Mouse (Mus musculus) liver, embryonic 14.5 days (tissue): ENCODE data around the gene Cabp2. TPM values are rescaled to one million over a fixed set of nuclear protein-coding genes. Genes with fewer than 3 reads are reported as not detected.

Experiments used
- ATAC-seq: fragments of 200-750 bp; cut with Nextera tagmentation; 2 replicates; pipeline ENCODE4 v1.8.0; 2017; ENCODE audit warnings: moderate number of reproducible peaks, mild to moderate bottlenecking, moderate library complexity; ENCODE audit not compliant: insufficient read depth
- DNase-seq, 3 experiments: peaks; one replicate each; pipeline ENCODE4 v3.0.0-alpha.2; 2012 to 2013; ENCODE audit warnings: low read depth in 3 of 3, low spot score in 3 of 3
- H3K27ac ChIP-seq: fragments of 300-500 bp; sonication (generic); 2 replicates; pipeline ENCODE4 v1.5.1; 2014; ENCODE audit warnings: moderate library complexity, mild to moderate bottlenecking, control low read depth, inconsistent platforms
- H3K27me3 ChIP-seq: fragments of 300-500 bp; sonication (generic); 2 replicates; pipeline ENCODE4 v1.6.1; 2014; ENCODE audit warnings: mild to moderate bottlenecking, low read length, moderate library complexity; ENCODE audit not compliant: control insufficient read depth, insufficient read depth
- H3K36me3 ChIP-seq: fragments of 300-500 bp; sonication (generic); replicated peaks from 2 replicates; pipeline ENCODE4 v1.6.1; 2014; ENCODE audit warnings: low read depth; ENCODE audit not compliant: control insufficient read depth, insufficient read depth
- H3K4me1 ChIP-seq, 2 experiments: fragments of 200-500 bp in 1 of 2; fragments of 300-500 bp in 1 of 2; sonication (generic) in 1 of 2; replicated peaks; 2 replicates each; pipeline ENCODE4 v1.6.1; 2012 to 2014; ENCODE audit warnings: antibody characterized with exemption in 1 of 2, inconsistent platforms in 1 of 2, low read length in 1 of 2; ENCODE audit not compliant: control insufficient read depth in 2 of 2, insufficient read depth in 2 of 2
- H3K4me2 ChIP-seq: fragments of 300-500 bp; sonication (generic); 2 replicates; pipeline ENCODE4 v1.6.1; 2014; ENCODE audit warnings: low read depth, mild to moderate bottlenecking, control low read depth, moderate library complexity
- H3K4me3 ChIP-seq, 2 experiments: fragments of 200-500 bp in 1 of 2; fragments of 300-500 bp in 1 of 2; sonication (generic) in 1 of 2; 2 replicates each; pipeline ENCODE4 v1.5.1; 2012 to 2014; ENCODE audit warnings: low read depth in 2 of 2, low read length in 2 of 2, mild to moderate bottlenecking in 2 of 2, control low read depth in 1 of 2, inconsistent platforms in 1 of 2, moderate library complexity in 1 of 2; ENCODE audit not compliant: insufficient read depth in 1 of 2
- H3K9ac ChIP-seq: fragments of 300-500 bp; sonication (generic); replicated peaks from 2 replicates; pipeline ENCODE4 v1.6.1; 2014; ENCODE audit warnings: mild to moderate bottlenecking, control low read depth, moderate library complexity
- H3K9me3 ChIP-seq: fragments of 300-500 bp; sonication (generic); 2 replicates; pipeline ENCODE4 v1.6.1; 2016; ENCODE audit warnings: low read length, mixed read lengths; ENCODE audit not compliant: control insufficient read depth
- CTCF ChIP-seq: IDR thresholded peaks from 2 replicates; pipeline ENCODE4 v1.5.1; 2016; ENCODE audit warnings: antibody characterized with exemption, low read depth, control low read depth
- EP300 ChIP-seq: IDR thresholded peaks from 2 replicates; pipeline ENCODE4 v1.6.1; 2016; ENCODE audit warnings: antibody characterized with exemption, low read depth
- WGBS: fragments of 180-500 bp; shearing (Covaris S2); extraction: QIAGEN DNeasy Blood & Tissue Kit; methylation state at CpG from one replicate; pipeline ENCODE4 v1.1.7; 2014; ENCODE audit not compliant: insufficient replicate concordance; 5-methylcytosine and 5-hydroxymethylcytosine counted together
- polyA plus RNA-seq, 2 experiments: library from polyadenylated mRNA; depleted of rRNA in 1 of 2; stranded (reverse) in 1 of 2; unstranded in 1 of 2; fragments of >200 nt; fragmentation: Nextera tagmentation in 1 of 2; extraction: Ambion mirVana in 1 of 2; gene quantifications; 2 replicates each; pipeline versions ENCODE4 v1.2.1 to v1.2.3; 2012 to 2014

Cabp2 gene
- polyA plus RNA-seq, 2 experiments, result 0.16 to 0.44 TPM

- Histone ChIP-seq H3K4me1 (peaks cover 9 to 13% of the 10 kb centered on the region in 2 experiments; a peak in 3 of 4 replicates), H3K27me3 (no peaks in the 10 kb centered on the region), H3K4me2 (no peak overlapping the region), H3K27ac (no peak overlapping the region), H3K4me3 (no peak overlapping the region), H3K9ac (no peak overlapping the region), H3K36me3 (peaks cover 16% of the 10 kb centered on the region; the same call in 1 of the 2 replicates), H3K9me3 (no peaks in the 10 kb centered on the region)
- no peak for ATAC-seq
- WGBS, result 83% methylated on average over 26 of the region's 26 CpGs
- no peak for DNase-seq
- TF ChIP-seq EP300 (no peak), CTCF (no peak)
These were observed 30.9 kb downstream of the Cabp2 start for GRCm38 (mm10) chr19:4112063-4112960.

GRCm38 (mm10) chr19:4113186-4113805 is 31.9 kb downstream of the Cabp2 start:
- Histone ChIP-seq H3K9me3 (no peaks in the 10 kb centered on the region), H3K27ac (peak overlapping the region; percentile 25; the same call in 1 of the 2 replicates), H3K4me1 (peaks cover 9 to 13% of the 10 kb centered on the region in 2 experiments; a peak in 3 of 4 replicates), H3K9ac (peak overlapping the region; percentile 9), H3K27me3 (no peaks in the 10 kb centered on the region), H3K4me3 (peak overlapping the region in 1 of 2 experiments; percentile 6; a peak in 1 of 4 replicates), H3K4me2 (peak overlapping the region; percentile 45), H3K36me3 (peaks cover 16% of the 10 kb centered on the region; the same call in 1 of the 2 replicates)
- TF ChIP-seq EP300, result no peak
- TF ChIP-seq CTCF, result no peak
- ATAC-seq (peak; percentile 76), DNase-seq (no peak)
- WGBS, result 27% methylated on average over 13 of the region's 13 CpGs

GRCm38 (mm10) chr19:4113806-4114230 is 32.4 kb downstream of the Cabp2 start:
- H3K9ac ChIP-seq, result peak overlapping the region; percentile 9
- peak overlapping the region; percentile 45 for H3K4me2 ChIP-seq
- peak overlapping the region in 1 of 2 experiments; percentile 6; a peak in 1 of 4 replicates for H3K4me3 ChIP-seq
- H3K4me1 ChIP-seq, result peaks cover 9 to 13% of the 10 kb centered on the region in 2 experiments; a peak in 3 of 4 replicates
- 13% methylated on average over 5 of the region's 5 CpGs for WGBS
- ATAC-seq (peak; percentile 18; the same call in 1 of the 2 replicates), DNase-seq (no peak)
- TF ChIP-seq CTCF, result no peak
- no peak for TF ChIP-seq EP300
- no peak overlapping the region; the same call in 1 of the 2 replicates for H3K27ac ChIP-seq
- H3K36me3 ChIP-seq, result peaks cover 16% of the 10 kb centered on the region; the same call in 1 of the 2 replicates
- H3K9me3 ChIP-seq, result no peaks in the 10 kb centered on the region
- no peaks in the 10 kb centered on the region for H3K27me3 ChIP-seq

- no peaks in the 10 kb centered on the region for H3K27me3 ChIP-seq
- H3K27ac ChIP-seq, result no peak overlapping the region
- H3K4me2 ChIP-seq, result no peak overlapping the region
- H3K4me1 ChIP-seq, result peaks cover 9 to 13% of the 10 kb centered on the region in 2 experiments; a peak in 3 of 4 replicates
- ATAC-seq (no peak), DNase-seq (no peak)
- no peaks in the 10 kb centered on the region for H3K9me3 ChIP-seq
- no peak overlapping the region for H3K9ac ChIP-seq
- no peak for TF ChIP-seq CTCF
- TF ChIP-seq EP300, result no peak
- WGBS, result 82% methylated on average over 10 of the region's 10 CpGs
- no peak overlapping the region for H3K4me3 ChIP-seq
- peaks cover 16% of the 10 kb centered on the region; the same call in 1 of the 2 replicates for H3K36me3 ChIP-seq
These were observed 33.2 kb downstream of the Cabp2 start for GRCm38 (mm10) chr19:4114551-4114950.
